Comparison of ENCODE assay signal across 21 mouse cellular contexts in the genomic region with DNA sequence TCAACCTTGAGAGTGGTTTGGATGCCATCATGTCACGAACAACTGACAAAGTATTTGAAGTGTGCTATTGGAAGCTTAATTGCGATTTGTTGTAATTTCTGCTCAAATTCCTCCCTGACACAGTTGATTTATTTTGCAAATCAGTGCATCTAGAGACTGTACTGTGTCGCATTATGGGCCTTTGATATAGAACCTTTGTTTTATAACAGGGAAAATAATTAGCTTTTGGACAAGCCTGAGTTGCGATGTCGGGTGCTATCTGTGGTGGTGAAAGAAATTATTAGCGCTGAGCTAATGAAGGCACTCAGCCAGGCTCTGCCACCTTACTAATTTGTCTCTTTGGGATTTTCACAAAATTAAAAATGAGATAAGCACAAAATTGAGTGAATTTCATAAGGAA.
DNase-seq lines count a peak whose midpoint lies in the region; ATAC-seq lines count a peak whose summit lies in the region.
"Had no signal": no experiment of that assay in that cellular context is flagged by ENCODE, and none has a peak within 500 bp of the region (broad histone marks: within the 10 kb centered on the region; RNA-seq: fewer than 3 reads in every experiment).

No protein-coding gene starts in this region.

- H3K9ac ChIP-seq in hindbrain, embryonic 12.5 days = no peak overlapping the region
- H3K9ac ChIP-seq in forebrain, embryonic 13.5 days = no peak overlapping the region
- H3K9ac ChIP-seq in hindbrain, embryonic 16.5 days (ENCODE audit: low read depth, low read length) = no peak overlapping the region
- H3K9ac ChIP-seq in neural tube, embryonic 14.5 days (replicated peaks; ENCODE audit: low read depth, low read length) = no peak overlapping the region
- H3K9ac ChIP-seq: liver, embryonic 15.5 days had no signal

- H3K36me3 ChIP-seq in hindbrain, embryonic 12.5 days = no peaks in the 10 kb centered on the region
- no peaks in the 10 kb centered on the region for H3K36me3 ChIP-seq in hindbrain, embryonic 10.5 days
- no peaks in the 10 kb centered on the region for H3K36me3 ChIP-seq in forebrain, embryonic 13.5 days (ENCODE audit: poor library complexity, severe bottlenecking)
- no peaks in the 10 kb centered on the region for H3K36me3 ChIP-seq in hindbrain, embryonic 16.5 days (ENCODE audit: control insufficient read depth, insufficient read depth, low read length)
- H3K36me3 ChIP-seq in neural tube, embryonic 14.5 days (ENCODE audit: control insufficient read depth, insufficient read depth, low read length) = no peaks in the 10 kb centered on the region
- H3K36me3 ChIP-seq: embryonic facial prominence, embryonic 10.5 days; G1E; liver, embryonic 15.5 days had no signal

- no peaks in the 10 kb centered on the region for H3K9me3 ChIP-seq in hindbrain, embryonic 12.5 days (replicated peaks)
- no peaks in the 10 kb centered on the region for H3K9me3 ChIP-seq in hindbrain, embryonic 10.5 days
- H3K9me3 ChIP-seq in forebrain, embryonic 13.5 days (replicated peaks) = no peaks in the 10 kb centered on the region
- H3K9me3 ChIP-seq in hindbrain, embryonic 16.5 days (ENCODE audit: control insufficient read depth, low read length) = no peaks in the 10 kb centered on the region
- no peaks in the 10 kb centered on the region for H3K9me3 ChIP-seq in neural tube, embryonic 14.5 days (ENCODE audit: control insufficient read depth, low read length)
- H3K9me3 ChIP-seq: embryonic facial prominence, embryonic 10.5 days; G1E; liver, embryonic 15.5 days had no signal

- WGBS in hindbrain, embryonic 12.5 days = 74% methylated on average over 6 of the region's 6 CpGs
- 91% methylated on average over 6 of the region's 6 CpGs for WGBS in hindbrain, embryonic 10.5 days
- 52% methylated on average over 6 of the region's 6 CpGs for WGBS in forebrain, embryonic 13.5 days
- 58% methylated on average over 6 of the region's 6 CpGs for WGBS in hindbrain, embryonic 16.5 days
- 46% methylated on average over 6 of the region's 6 CpGs for WGBS in neural tube, embryonic 14.5 days

- ATAC-seq in hindbrain, embryonic 12.5 days (ENCODE audit: low FRiP score) = peak; percentile 76; the same call in 1 of the 2 replicates
- ATAC-seq in forebrain, embryonic 13.5 days = peak; percentile 69
- ATAC-seq in hindbrain, embryonic 16.5 days = 0 out of 2 replicates have a peak, but pooled peaks have one; percentile 17
- peak; percentile 78; the same call in 1 of the 2 replicates for ATAC-seq in neural tube, embryonic 14.5 days (ENCODE audit: low read depth)

- H3K27me3 ChIP-seq in hindbrain, embryonic 12.5 days = no peaks in the 10 kb centered on the region
- H3K27me3 ChIP-seq in hindbrain, embryonic 10.5 days (ENCODE audit: insufficient read depth, poor library complexity, severe bottlenecking) = no peaks in the 10 kb centered on the region
- H3K27me3 ChIP-seq in forebrain, embryonic 13.5 days = no peaks in the 10 kb centered on the region
- H3K27me3 ChIP-seq in hindbrain, embryonic 16.5 days (replicated peaks; ENCODE audit: control insufficient read depth, insufficient read depth, low read length) = no peaks in the 10 kb centered on the region
- H3K27me3 ChIP-seq in neural tube, embryonic 14.5 days (ENCODE audit: control insufficient read depth, insufficient read depth, low read length) = no peaks in the 10 kb centered on the region
- H3K27me3 ChIP-seq: liver, embryonic 15.5 days had no signal

- no peak overlapping the region for H3K4me3 ChIP-seq in hindbrain, embryonic 12.5 days
- H3K4me3 ChIP-seq in hindbrain, embryonic 10.5 days = no peak overlapping the region
- H3K4me3 ChIP-seq in forebrain, embryonic 13.5 days = no peak overlapping the region
- no peak overlapping the region for H3K4me3 ChIP-seq in hindbrain, embryonic 16.5 days (ENCODE audit: low read length)
- no peak overlapping the region for H3K4me3 ChIP-seq in neural tube, embryonic 14.5 days (ENCODE audit: low read depth, low read length)
- H3K4me3 ChIP-seq: embryonic facial prominence, embryonic 10.5 days; gastrocnemius, adult 2 months; layer of hippocampus, adult 2 months; liver, embryonic 15.5 days had no signal

- H3K27ac ChIP-seq in hindbrain, embryonic 12.5 days = no peak overlapping the region
- H3K27ac ChIP-seq in hindbrain, embryonic 10.5 days = no peak overlapping the region
- H3K27ac ChIP-seq in forebrain, embryonic 13.5 days = no peak overlapping the region
- no peak overlapping the region for H3K27ac ChIP-seq in hindbrain, embryonic 16.5 days (ENCODE audit: low read depth, low read length)
- no peak overlapping the region for H3K27ac ChIP-seq in neural tube, embryonic 14.5 days (ENCODE audit: low read depth, low read length)
- H3K27ac ChIP-seq: embryonic facial prominence, embryonic 10.5 days; gastrocnemius, adult 2 months; kidney, postnatal 0 days; layer of hippocampus, adult 2 months; liver, embryonic 15.5 days; macrophage; stomach, postnatal 0 days had no signal

- H3K4me2 ChIP-seq in hindbrain, embryonic 12.5 days (replicated peaks) = no peak overlapping the region
- H3K4me2 ChIP-seq in forebrain, embryonic 13.5 days = no peak overlapping the region
- no peak overlapping the region for H3K4me2 ChIP-seq in hindbrain, embryonic 16.5 days (ENCODE audit: low read length)
- no peak overlapping the region for H3K4me2 ChIP-seq in neural tube, embryonic 14.5 days (ENCODE audit: low read depth, low read length)
- H3K4me2 ChIP-seq: heart, embryonic 11.5 days; liver, embryonic 15.5 days had no signal

- no peaks in the 10 kb centered on the region for H3K4me1 ChIP-seq in hindbrain, embryonic 12.5 days
- H3K4me1 ChIP-seq in hindbrain, embryonic 10.5 days (replicated peaks) = no peaks in the 10 kb centered on the region
- H3K4me1 ChIP-seq in forebrain, embryonic 13.5 days = peaks cover 6% of the 10 kb centered on the region; the same call in 1 of the 2 replicates
- no peaks in the 10 kb centered on the region for H3K4me1 ChIP-seq in hindbrain, embryonic 16.5 days (ENCODE audit: control insufficient read depth, insufficient read depth, low read depth, low read length)
- H3K4me1 ChIP-seq in neural tube, embryonic 14.5 days (ENCODE audit: control insufficient read depth, insufficient read depth, low read length) = no peaks in the 10 kb centered on the region
- H3K4me1 ChIP-seq: embryonic facial prominence, embryonic 10.5 days; liver, embryonic 15.5 days had no signal

- no peak for DNase-seq in hindbrain, embryonic 10.5 days (ENCODE audit: low spot score)
- no peak for DNase-seq in urinary bladder, postnatal 25 days (ENCODE audit: low spot score)
- DNase-seq in natural killer cell, adult 2 months (ENCODE audit: low spot score in 2 of 2) = no peak
- DNase-seq: cerebellum, adult 8-10 months; gastrocnemius, adult 2 months; heart, postnatal 10 days; kidney, adult 18-20 months; layer of hippocampus, postnatal 36 days; right cerebral cortex, postnatal 25 days had no signal

Comparison
In these comparisons a context has a peak if more than half of its experiments do, and no peak if none do; other contexts are left out.
1. ATAC-seq: peak in every context shown above with its lines; median percentile 78 in neural tube, embryonic 14.5 days; 76 in hindbrain, embryonic 12.5 days; 69 in forebrain, embryonic 13.5 days; 17 in hindbrain, embryonic 16.5 days.